Mouse (Mus musculus) neural tube, embryonic 11.5 days (tissue): ENCODE data around the gene Tcf12. TPM values are rescaled to one million over a fixed set of nuclear protein-coding genes. Genes with fewer than 3 reads are reported as not detected.

Source experiments
- ATAC-seq: fragments of 200-750 bp; cut with Nextera tagmentation; 2 replicates; pipeline ENCODE4 v1.8.0; 2017; ENCODE audit warnings: moderate number of reproducible peaks, mild to moderate bottlenecking, moderate TSS enrichment, moderate library complexity; ENCODE audit not compliant: insufficient read depth, low FRiP score, low TSS enrichment
- DNase-seq: peaks from one replicate; pipeline ENCODE4 v3.0.0-alpha.2; 2015; ENCODE audit warnings: low spot score
- H3K27ac ChIP-seq: fragments of 300-500 bp; sonication (generic); 2 replicates; pipeline ENCODE4 v1.5.1; 2014; ENCODE audit warnings: low read depth, mild to moderate bottlenecking, low read length
- H3K27me3 ChIP-seq: fragments of 300-500 bp; sonication (generic); 2 replicates; pipeline ENCODE4 v1.6.1; 2014; ENCODE audit warnings: mild to moderate bottlenecking, low read length, mixed read lengths; ENCODE audit not compliant: control insufficient read depth, insufficient read depth
- H3K36me3 ChIP-seq: fragments of 300-500 bp; sonication (generic); 2 replicates; pipeline ENCODE4 v1.6.1; 2014; ENCODE audit warnings: mild to moderate bottlenecking, low read length, moderate library complexity, mixed read lengths; ENCODE audit not compliant: control insufficient read depth, insufficient read depth
- H3K4me1 ChIP-seq: fragments of 300-500 bp; sonication (generic); 2 replicates; pipeline ENCODE4 v1.6.1; 2014; ENCODE audit warnings: low read length, mixed read lengths; ENCODE audit not compliant: control insufficient read depth, insufficient read depth
- H3K4me2 ChIP-seq: fragments of 300-500 bp; sonication (generic); 2 replicates; pipeline ENCODE4 v1.6.1; 2014; ENCODE audit warnings: low read depth, mild to moderate bottlenecking, moderate library complexity
- H3K4me3 ChIP-seq: fragments of 300-500 bp; sonication (generic); 2 replicates; pipeline ENCODE4 v1.5.1; 2014; ENCODE audit warnings: low read depth, low read length
- H3K9ac ChIP-seq: fragments of 300-500 bp; sonication (generic); 2 replicates; pipeline ENCODE4 v1.6.1; 2014; ENCODE audit warnings: mild to moderate bottlenecking, low read length
- H3K9me3 ChIP-seq: fragments of 300-500 bp; sonication (generic); 2 replicates; pipeline ENCODE4 v1.6.1; 2016; ENCODE audit warnings: low read length; ENCODE audit not compliant: control insufficient read depth
- WGBS: fragments of 180-500 bp; shearing (Covaris S2); extraction: QIAGEN DNeasy Blood & Tissue Kit; methylation state at CpG from one replicate; pipeline ENCODE4 v1.1.7; 2014; 5-methylcytosine and 5-hydroxymethylcytosine counted together
- polyA plus RNA-seq: library from polyadenylated mRNA; unstranded; fragments of >200 nt; fragmentation: Nextera tagmentation; extraction: Ambion mirVana; gene quantifications from 2 replicates; pipeline ENCODE4 v1.2.1, GENCODE M21; 2014

The Tcf12 gene
- polyA plus RNA-seq, 1 experiment from 2014 or later, result 209 TPM

DNA sequence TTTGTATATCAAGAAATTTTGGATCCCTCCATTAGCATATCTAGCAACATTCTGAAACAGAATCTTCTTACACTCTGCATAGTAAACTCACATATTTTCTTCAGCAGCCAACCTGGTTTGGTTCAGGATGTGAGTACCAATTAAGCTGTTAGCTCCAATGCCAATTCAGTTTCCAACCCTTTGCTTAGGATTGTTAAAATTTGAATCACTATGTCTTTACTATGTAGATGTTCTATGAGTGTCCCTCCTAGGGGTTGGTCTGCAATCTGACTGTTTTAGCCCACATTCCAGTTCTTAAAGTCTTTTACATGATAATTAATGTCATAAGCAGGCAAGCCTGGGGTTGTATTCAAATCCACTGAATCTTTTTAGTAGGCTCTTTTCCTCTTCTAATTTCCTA, 71.5 kb downstream of the Tcf12 start:
- H3K4me2 ChIP-seq, result no peak overlapping the region
- H3K27ac ChIP-seq, result no peak overlapping the region
- H3K9ac ChIP-seq, result no peak overlapping the region
- no peak for ATAC-seq
- no peaks in the 10 kb centered on the region for H3K27me3 ChIP-seq
- H3K4me1 ChIP-seq, result 0 out of 2 replicates have a peak, but pooled peaks cover 2% of the 10 kb centered on the region
- no peaks in the 10 kb centered on the region for H3K36me3 ChIP-seq
- DNase-seq, result no peak
- no peak overlapping the region for H3K4me3 ChIP-seq
- H3K9me3 ChIP-seq, result no peaks in the 10 kb centered on the region

DNA sequence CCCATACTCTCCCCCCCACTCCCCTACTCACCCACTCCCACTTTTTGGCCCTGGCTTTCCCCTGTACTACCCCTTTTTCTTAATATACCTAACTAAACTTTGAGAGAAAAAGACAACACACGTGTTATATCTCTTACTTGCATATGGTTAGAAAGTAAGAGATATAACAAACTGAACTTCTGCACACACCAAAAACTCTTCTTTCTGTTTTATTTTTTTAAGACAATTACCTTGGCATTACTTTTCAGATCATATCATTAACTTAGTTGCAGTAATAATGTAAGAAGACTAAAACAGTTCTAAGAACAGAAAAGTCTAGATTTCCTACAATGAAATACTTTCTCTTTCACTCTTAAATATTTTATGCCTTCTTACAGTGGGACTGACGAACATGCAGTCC, 72.3 kb downstream of the Tcf12 start:
- H3K27me3 ChIP-seq, result no peaks in the 10 kb centered on the region
- no peak for ATAC-seq

GRCm38 (mm10) chr9:72037059-72037516, 74.6 kb downstream of the Tcf12 start:
- Histone ChIP-seq H3K9me3 (no peaks in the 10 kb centered on the region), H3K27ac (no peak overlapping the region), H3K9ac (no peak overlapping the region), H3K4me2 (no peak overlapping the region), H3K4me3 (no peak overlapping the region), H3K36me3 (no peaks in the 10 kb centered on the region), H3K27me3 (no peaks in the 10 kb centered on the region), H3K4me1 (0 out of 2 replicates have a peak, but pooled peaks cover 2% of the 10 kb centered on the region)
- ATAC-seq, result no peak
- WGBS, result 91% methylated on average over 2 of the region's 2 CpGs
- DNase-seq, result no peak

More for the DNA sequence above, 72.3 kb downstream of the Tcf12 start:
- H3K27ac ChIP-seq, result no peak overlapping the region
- no peak for DNase-seq
- H3K36me3 ChIP-seq, result no peaks in the 10 kb centered on the region
- H3K4me3 ChIP-seq, result no peak overlapping the region
- WGBS, result 86% methylated on average over 2 of the region's 2 CpGs
- no peak overlapping the region for H3K4me2 ChIP-seq
- no peaks in the 10 kb centered on the region for H3K9me3 ChIP-seq
- H3K9ac ChIP-seq, result no peak overlapping the region
- 0 out of 2 replicates have a peak, but pooled peaks cover 2% of the 10 kb centered on the region for H3K4me1 ChIP-seq

GRCm38 (mm10) chr9:72036257-72036656, 75.4 kb downstream of the Tcf12 start:
- Histone ChIP-seq H3K27ac (no peak overlapping the region), H3K4me2 (no peak overlapping the region), H3K4me3 (no peak overlapping the region), H3K36me3 (no peaks in the 10 kb centered on the region), H3K9ac (no peak overlapping the region), H3K9me3 (no peaks in the 10 kb centered on the region), H3K27me3 (no peaks in the 10 kb centered on the region), H3K4me1 (0 out of 2 replicates have a peak, but pooled peaks cover 2% of the 10 kb centered on the region)
- ATAC-seq, result no peak
- DNase-seq, result no peak
- WGBS, result 95% methylated on average over 3 of the region's 3 CpGs

- H3K4me3 ChIP-seq, result no peak overlapping the region
- DNase-seq (no peak), ATAC-seq (no peak)
- no peaks in the 10 kb centered on the region for H3K36me3 ChIP-seq
- H3K27me3 ChIP-seq, result no peaks in the 10 kb centered on the region
- 0 out of 2 replicates have a peak, but pooled peaks cover 2% of the 10 kb centered on the region for H3K4me1 ChIP-seq
- no peak overlapping the region for H3K4me2 ChIP-seq
- WGBS, result 94% methylated on average over 2 of the region's 2 CpGs
- H3K9ac ChIP-seq, result no peak overlapping the region
- no peaks in the 10 kb centered on the region for H3K9me3 ChIP-seq
- H3K27ac ChIP-seq, result no peak overlapping the region
These were observed 78.4 kb downstream of the Tcf12 start for GRCm38 (mm10) chr9:72033271-72033670.

- Histone ChIP-seq H3K4me1 (no peaks in the 10 kb centered on the region), H3K27me3 (no peaks in the 10 kb centered on the region), H3K27ac (no peak overlapping the region), H3K9me3 (no peaks in the 10 kb centered on the region), H3K4me2 (no peak overlapping the region), H3K9ac (no peak overlapping the region), H3K4me3 (no peak overlapping the region), H3K36me3 (no peaks in the 10 kb centered on the region)
- ATAC-seq, result no peak
- DNase-seq, result no peak
These were observed 81.4 kb downstream of the Tcf12 start for GRCm38 (mm10) chr9:72030274-72030673.

- DNase-seq (no peak), ATAC-seq (no peak)
- H3K9me3 ChIP-seq, result no peaks in the 10 kb centered on the region
- H3K4me2 ChIP-seq, result no peak overlapping the region
- H3K36me3 ChIP-seq, result no peaks in the 10 kb centered on the region
- H3K9ac ChIP-seq, result no peak overlapping the region
- no peaks in the 10 kb centered on the region for H3K27me3 ChIP-seq
- H3K4me3 ChIP-seq, result no peak overlapping the region
- 80% methylated on average over 1 of the region's 1 CpGs for WGBS
- no peak overlapping the region for H3K27ac ChIP-seq
- no peaks in the 10 kb centered on the region for H3K4me1 ChIP-seq
These were observed 82.1 kb downstream of the Tcf12 start for GRCm38 (mm10) chr9:72029601-72030000.

DNA sequence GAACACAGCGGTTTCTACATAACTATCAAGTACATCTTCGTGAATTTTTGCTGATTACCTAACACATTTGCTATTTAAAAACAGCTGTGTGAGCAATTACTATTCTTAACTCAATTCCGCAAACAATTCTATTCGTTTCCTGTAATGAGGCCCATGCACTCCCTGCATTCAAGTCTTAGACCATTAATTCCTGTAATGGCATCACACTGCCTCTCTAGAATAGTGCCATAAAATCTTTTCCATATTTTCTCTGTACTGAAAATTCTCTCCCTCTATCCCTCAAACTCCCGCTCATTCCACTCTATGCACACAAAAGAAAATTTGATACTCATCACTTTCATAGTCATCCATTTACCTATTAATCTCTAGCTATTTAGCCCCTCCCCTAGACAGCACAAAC, 88.4 kb downstream of the Tcf12 start:
- H3K4me2 ChIP-seq, result no peak overlapping the region
- no peak for ATAC-seq
- H3K9me3 ChIP-seq, result no peaks in the 10 kb centered on the region
- 78% methylated on average over 5 of the region's 5 CpGs for WGBS
- H3K4me1 ChIP-seq, result no peaks in the 10 kb centered on the region
- no peaks in the 10 kb centered on the region for H3K27me3 ChIP-seq
- no peak overlapping the region for H3K9ac ChIP-seq
- no peak overlapping the region for H3K4me3 ChIP-seq
- no peak overlapping the region for H3K27ac ChIP-seq
- DNase-seq, result no peak
- no peaks in the 10 kb centered on the region for H3K36me3 ChIP-seq

GRCm38 (mm10) chr9:72021512-72021911, 90.2 kb downstream of the Tcf12 start:
- Histone ChIP-seq H3K27me3 (no peaks in the 10 kb centered on the region), H3K36me3 (no peaks in the 10 kb centered on the region), H3K4me1 (no peaks in the 10 kb centered on the region), H3K27ac (no peak overlapping the region), H3K4me3 (no peak overlapping the region), H3K9ac (no peak overlapping the region), H3K9me3 (no peaks in the 10 kb centered on the region), H3K4me2 (no peak overlapping the region)
- DNase-seq (no peak), ATAC-seq (no peak)
- WGBS, result 91% methylated on average over 3 of the region's 3 CpGs
